Mouse (Mus musculus) kidney, embryonic 15.5 days (tissue): ENCODE results near the gene Gpr37l1. TPM values are rescaled to one million over a fixed set of nuclear protein-coding genes. Genes with fewer than 3 reads are reported as not detected.
A peak's percentile ranks its signal among the peaks of the same experiment; 100 is the strongest.

ENCODE experiments used
- ATAC-seq: fragments of 200-750 bp; cut with Nextera tagmentation; replicated peaks from 2 replicates; pipeline ENCODE4 v1.8.0; 2017; ENCODE audit warnings: moderate TSS enrichment; ENCODE audit not compliant: low FRiP score
- H3K27ac ChIP-seq: fragments of 300-500 bp; sonication (generic); 2 replicates; pipeline ENCODE4 v1.5.1; 2015; ENCODE audit warnings: mild to moderate bottlenecking, inconsistent platforms
- H3K27me3 ChIP-seq: fragments of 300-500 bp; sonication (generic); 2 replicates; pipeline ENCODE4 v1.6.1; 2015; ENCODE audit warnings: inconsistent platforms
- H3K36me3 ChIP-seq: fragments of 300-500 bp; sonication (generic); 2 replicates; pipeline ENCODE4 v1.6.1; 2015; ENCODE audit warnings: inconsistent platforms
- H3K4me1 ChIP-seq: fragments of 300-500 bp; sonication (generic); 2 replicates; pipeline ENCODE4 v1.6.1; 2015; ENCODE audit warnings: inconsistent platforms
- H3K4me2 ChIP-seq: fragments of 300-500 bp; sonication (generic); 2 replicates; pipeline ENCODE4 v1.6.1; 2015; ENCODE audit warnings: moderate library complexity, mild to moderate bottlenecking, inconsistent platforms
- H3K4me3 ChIP-seq: fragments of 300-500 bp; sonication (generic); replicated peaks from 2 replicates; pipeline ENCODE4 v1.5.1; 2015; ENCODE audit warnings: mild to moderate bottlenecking, inconsistent platforms
- H3K9ac ChIP-seq: fragments of 300-500 bp; sonication (generic); 2 replicates; pipeline ENCODE4 v1.6.1; 2015; ENCODE audit warnings: mild to moderate bottlenecking, inconsistent platforms
- H3K9me3 ChIP-seq: fragments of 300-500 bp; sonication (generic); replicated peaks from 2 replicates; pipeline ENCODE4 v1.6.1; 2016; ENCODE audit warnings: inconsistent platforms
- WGBS: fragments of 180-500 bp; shearing (Covaris S2); methylation state at CpG from one replicate; pipeline ENCODE4 v1.1.7; 2015; ENCODE audit warnings: mixed read lengths; 5-methylcytosine and 5-hydroxymethylcytosine counted together
- polyA plus RNA-seq: library from polyadenylated mRNA; unstranded; fragments of >200 nt; fragmentation: Nextera tagmentation; extraction: Ambion mirVana; gene quantifications from 2 replicates; pipeline ENCODE4 v1.2.1, GENCODE M21; 2015

Gpr37l1 gene
- polyA plus RNA-seq, 1 experiment from 2014 or later, result not detected

- H3K9ac ChIP-seq, result no peak overlapping the region
- no peaks in the 10 kb centered on the region for H3K27me3 ChIP-seq
- peaks cover 18% of the 10 kb centered on the region; the same call in 1 of the 2 replicates for H3K4me1 ChIP-seq
- H3K4me3 ChIP-seq, result no peak overlapping the region
- 84% methylated on average over 7 of the region's 7 CpGs for WGBS
- no peak overlapping the region for H3K4me2 ChIP-seq
- no peak overlapping the region for H3K27ac ChIP-seq
- ATAC-seq, result no peak
- H3K36me3 ChIP-seq, result no peaks in the 10 kb centered on the region
- H3K9me3 ChIP-seq, result no peaks in the 10 kb centered on the region
Measured at GRCm38 (mm10) chr1:135178863-135179262, 11.4 kb upstream of the Gpr37l1 start.

GRCm38 (mm10) chr1:135177724-135178123 is 10.2 kb upstream of the Gpr37l1 start:
- 0 out of 2 replicates have a peak, but pooled peaks cover 10% of the 10 kb centered on the region for H3K4me1 ChIP-seq
- H3K36me3 ChIP-seq, result no peaks in the 10 kb centered on the region
- H3K9me3 ChIP-seq, result no peaks in the 10 kb centered on the region
- no peak overlapping the region for H3K27ac ChIP-seq
- ATAC-seq, result peak; percentile 48; the same call in 1 of the 2 replicates
- no peaks in the 10 kb centered on the region for H3K27me3 ChIP-seq
- no peak overlapping the region for H3K4me3 ChIP-seq
- 76% methylated on average over 3 of the region's 3 CpGs for WGBS
- H3K9ac ChIP-seq, result no peak overlapping the region
- H3K4me2 ChIP-seq, result no peak overlapping the region

GRCm38 (mm10) chr1:135175176-135175575 is 7.7 kb upstream of the Gpr37l1 start:
- ATAC-seq, result no peak
- no peaks in the 10 kb centered on the region for H3K36me3 ChIP-seq
- no peak overlapping the region for H3K4me2 ChIP-seq
- H3K9me3 ChIP-seq, result no peaks in the 10 kb centered on the region
- 80% methylated on average over 3 of the region's 3 CpGs for WGBS
- H3K27me3 ChIP-seq, result no peaks in the 10 kb centered on the region
- no peak overlapping the region for H3K9ac ChIP-seq
- H3K4me1 ChIP-seq, result no peaks in the 10 kb centered on the region
- H3K27ac ChIP-seq, result no peak overlapping the region
- H3K4me3 ChIP-seq, result no peak overlapping the region

- WGBS, result 89% methylated on average over 6 of the region's 6 CpGs
- Histone ChIP-seq H3K4me3 (no peak overlapping the region), H3K27me3 (no peaks in the 10 kb centered on the region), H3K9me3 (no peaks in the 10 kb centered on the region), H3K36me3 (no peaks in the 10 kb centered on the region), H3K27ac (no peak overlapping the region), H3K9ac (no peak overlapping the region), H3K4me1 (peaks cover 8% of the 10 kb centered on the region; the same call in 1 of the 2 replicates), H3K4me2 (no peak overlapping the region)
- ATAC-seq, result no peak
Measured at GRCm38 (mm10) chr1:135173311-135173710, 5.8 kb upstream of the Gpr37l1 start.

- no peak overlapping the region for H3K27ac ChIP-seq
Measured at GRCm38 (mm10) chr1:135171984-135172383, 4.5 kb upstream of the Gpr37l1 start.

GRCm38 (mm10) chr1:135171202-135171601 is 3.7 kb upstream of the Gpr37l1 start:
- peaks cover 8% of the 10 kb centered on the region; the same call in 1 of the 2 replicates for H3K4me1 ChIP-seq

More at GRCm38 (mm10) chr1:135171984-135172383, 4.5 kb upstream of the Gpr37l1 start:
- Histone ChIP-seq H3K9me3 (no peaks in the 10 kb centered on the region), H3K27me3 (no peaks in the 10 kb centered on the region), H3K4me2 (no peak overlapping the region), H3K4me3 (no peak overlapping the region), H3K4me1 (peaks cover 8% of the 10 kb centered on the region; the same call in 1 of the 2 replicates), H3K9ac (no peak overlapping the region), H3K36me3 (no peaks in the 10 kb centered on the region)
- WGBS, result 49% methylated on average over 6 of the region's 6 CpGs
- peak; percentile 65 for ATAC-seq

GRCm38 (mm10) chr1:135170299-135170698 is 2.8 kb upstream of the Gpr37l1 start:
- H3K27ac ChIP-seq, result no peak overlapping the region
- no peak overlapping the region for H3K4me2 ChIP-seq
- H3K9ac ChIP-seq, result no peak overlapping the region
- no peaks in the 10 kb centered on the region for H3K27me3 ChIP-seq
- H3K36me3 ChIP-seq, result no peaks in the 10 kb centered on the region
- no peaks in the 10 kb centered on the region for H3K9me3 ChIP-seq
- WGBS, result 68% methylated on average over 10 of the region's 10 CpGs
- H3K4me3 ChIP-seq, result no peak overlapping the region
- no peak for ATAC-seq
- peaks cover 8% of the 10 kb centered on the region; the same call in 1 of the 2 replicates for H3K4me1 ChIP-seq

More at GRCm38 (mm10) chr1:135171202-135171601, 3.7 kb upstream of the Gpr37l1 start:
- H3K4me2 ChIP-seq, result no peak overlapping the region
- no peaks in the 10 kb centered on the region for H3K9me3 ChIP-seq
- H3K4me3 ChIP-seq, result no peak overlapping the region
- H3K36me3 ChIP-seq, result no peaks in the 10 kb centered on the region
- no peak for ATAC-seq
- WGBS, result 85% methylated on average over 7 of the region's 7 CpGs
- no peak overlapping the region for H3K9ac ChIP-seq
- no peaks in the 10 kb centered on the region for H3K27me3 ChIP-seq
- H3K27ac ChIP-seq, result no peak overlapping the region

GRCm38 (mm10) chr1:135169556-135170224 is 2.2 kb upstream of the Gpr37l1 start:
- H3K27me3 ChIP-seq, result no peaks in the 10 kb centered on the region
- H3K27ac ChIP-seq, result no peak overlapping the region
- no peak overlapping the region for H3K4me3 ChIP-seq
- no peak overlapping the region for H3K9ac ChIP-seq
- H3K36me3 ChIP-seq, result no peaks in the 10 kb centered on the region
- no peak for ATAC-seq
- no peak overlapping the region for H3K4me2 ChIP-seq
- no peaks in the 10 kb centered on the region for H3K9me3 ChIP-seq
- WGBS, result 49% methylated on average over 12 of the region's 12 CpGs
- H3K4me1 ChIP-seq, result peaks cover 8% of the 10 kb centered on the region; the same call in 1 of the 2 replicates

- Histone ChIP-seq H3K9me3 (no peaks in the 10 kb centered on the region), H3K4me3 (no peak overlapping the region), H3K27ac (no peak overlapping the region), H3K27me3 (no peaks in the 10 kb centered on the region), H3K36me3 (no peaks in the 10 kb centered on the region), H3K4me1 (peaks cover 8% of the 10 kb centered on the region; the same call in 1 of the 2 replicates), H3K9ac (no peak overlapping the region), H3K4me2 (no peak overlapping the region)
- no peak for ATAC-seq
- WGBS, result 87% methylated on average over 10 of the region's 10 CpGs
Measured at GRCm38 (mm10) chr1:135168453-135169200, 1.1 kb upstream of the Gpr37l1 start.

- WGBS, result 60% methylated on average over 6 of the region's 6 CpGs
- no peak overlapping the region for H3K27ac ChIP-seq
- no peaks in the 10 kb centered on the region for H3K36me3 ChIP-seq
- H3K4me1 ChIP-seq, result peaks cover 12% of the 10 kb centered on the region; the same call in 1 of the 2 replicates
- H3K27me3 ChIP-seq, result no peaks in the 10 kb centered on the region
- H3K9ac ChIP-seq, result no peak overlapping the region
- ATAC-seq, result no peak
- no peak overlapping the region for H3K4me3 ChIP-seq
- no peaks in the 10 kb centered on the region for H3K9me3 ChIP-seq
- no peak overlapping the region for H3K4me2 ChIP-seq
Measured at GRCm38 (mm10) chr1:135162720-135163119, 4.8 kb downstream of the Gpr37l1 start.

- no peaks in the 10 kb centered on the region for H3K27me3 ChIP-seq
- no peak overlapping the region for H3K9ac ChIP-seq
- peaks cover 12% of the 10 kb centered on the region; the same call in 1 of the 2 replicates for H3K4me1 ChIP-seq
- 84% methylated on average over 13 of the region's 13 CpGs for WGBS
- H3K4me3 ChIP-seq, result no peak overlapping the region
- no peaks in the 10 kb centered on the region for H3K9me3 ChIP-seq
- H3K36me3 ChIP-seq, result peaks cover 18% of the 10 kb centered on the region
- ATAC-seq, result no peak
- H3K27ac ChIP-seq, result no peak overlapping the region
- no peak overlapping the region for H3K4me2 ChIP-seq
Measured at GRCm38 (mm10) chr1:135160411-135161050, 7.0 kb downstream of the Gpr37l1 start.
